Mouse (Mus musculus): ENCODE data around the gene Gnl1. TPM values are rescaled to one million over a fixed set of nuclear protein-coding genes. Genes with fewer than 3 reads are reported as not detected.
"Not testable (repeated sequence)": the region's sequence is repeated elsewhere in the genome, so short reads cannot be mapped to it uniquely, and the experiment has no call there.

The Gnl1 gene
- total RNA-seq, 1 experiment from 2014 or later: 42.7 TPM

- no peak for DNase-seq
Measured at GRCm38 (mm10) chr17:36025197-36025596, 45.5 kb downstream of the Gnl1 start.

- no peak for DNase-seq
Measured at GRCm38 (mm10) chr17:36025901-36026300, 46.2 kb downstream of the Gnl1 start.

- DNase-seq: no peak
Measured at GRCm38 (mm10) chr17:36027663-36028062, 48.0 kb downstream of the Gnl1 start.

GRCm38 (mm10) chr17:36028879-36029619, 49.4 kb downstream of the Gnl1 start:
- DNase-seq: no peak

- not testable (repeated sequence) for DNase-seq
Measured at GRCm38 (mm10) chr17:36030046-36030702, 50.5 kb downstream of the Gnl1 start.

- DNase-seq: not testable (repeated sequence)
Measured at GRCm38 (mm10) chr17:36030703-36031582, 51.3 kb downstream of the Gnl1 start.

GRCm38 (mm10) chr17:36031583-36032331, 52.1 kb downstream of the Gnl1 start:
- peak; percentile 49 for DNase-seq

- peak; percentile 73 for DNase-seq
Measured at GRCm38 (mm10) chr17:36032351-36032875, 52.8 kb downstream of the Gnl1 start, which contains the start of gene H2-T23. Gene H2-T23, minus strand, starts transcription at chr17:36032855.

- DNase-seq: not testable (repeated sequence)
Measured at GRCm38 (mm10) chr17:36034524-36034923, 54.9 kb downstream of the Gnl1 start.

GRCm38 (mm10) chr17:36035010-36035638, 55.5 kb downstream of the Gnl1 start:
- DNase-seq: peak; percentile 83

- DNase-seq: not testable (repeated sequence)
Measured at GRCm38 (mm10) chr17:36036126-36036525, 56.5 kb downstream of the Gnl1 start.

Small RNA genes lying within 50 kb of the gene (microRNA-seq; reads per million reads assigned to microRNA genes)
- 69.5 to 82.6 reads per million in 2 experiments for gene Mir877

Other genes starting within 250 kb of the Gnl1 start
- gene Ier3, start 158.2 kb upstream of the Gnl1 start, total RNA-seq (2021): 12.7 and 26.3 TPM in 2 replicates
- gene Flot1, start 156.6 kb upstream of the Gnl1 start, total RNA-seq (2021): 52.4 and 59.5 TPM in 2 replicates
- gene Tubb5, start 141.5 kb upstream of the Gnl1 start, total RNA-seq (2021): 285 and 320 TPM in 2 replicates
- 20.6 and 21.9 TPM in 2 replicates for gene Mdc1, start 138.3 kb upstream of the Gnl1 start, total RNA-seq (2021)
- 10.6 and 15.9 TPM in 2 replicates for gene Nrm, start 118.5 kb upstream of the Gnl1 start, total RNA-seq (2021)
- gene Ppp1r18, start 114.3 kb upstream of the Gnl1 start, total RNA-seq (2021): 29.5 and 44.4 TPM in 2 replicates
- 40.2 and 41.1 TPM in 2 replicates for gene Dhx16, start 100.0 kb upstream of the Gnl1 start, total RNA-seq (2021)
- gene 2310061I04Rik, start 82.4 kb upstream of the Gnl1 start, total RNA-seq (2021): 73.6 and 79.5 TPM in 2 replicates
- gene Atat1, start 69.8 kb upstream of the Gnl1 start, total RNA-seq (2021): 29.0 and 31.5 TPM in 2 replicates
- 108 and 114 TPM in 2 replicates for gene Mrps18b, start 63.5 kb upstream of the Gnl1 start, total RNA-seq (2021)
- gene Ppp1r10, start 63.4 kb upstream of the Gnl1 start, total RNA-seq (2021): 91.4 and 97.7 TPM in 2 replicates
- 92.5 and 100 TPM in 2 replicates for gene Abcf1, start 10.1 kb upstream of the Gnl1 start, total RNA-seq (2021)
- gene Prr3, start 385 bp downstream of the Gnl1 start, total RNA-seq (2021): 24.3 and 24.7 TPM in 2 replicates
- 4.6 and 8.2 TPM in 2 replicates for gene H2-T24, start 40.7 kb downstream of the Gnl1 start, total RNA-seq (2021)
- gene H2-T23, start 53.0 kb downstream of the Gnl1 start, total RNA-seq (2021): 44.2 and 52.7 TPM in 2 replicates
- gene H2-T22, start 62.9 kb downstream of the Gnl1 start, total RNA-seq (2021): 23.3 and 27.6 TPM in 2 replicates
- not detected in 2 replicates for gene Gm6034, start 63.1 kb downstream of the Gnl1 start, total RNA-seq (2021)
- gene Gm11127, start 78.5 kb downstream of the Gnl1 start, total RNA-seq (2021): 2.2 and 3.0 TPM in 2 replicates
- 0.26 and 0.34 TPM in 2 replicates for gene Gm19684, start 141.8 kb downstream of the Gnl1 start, total RNA-seq (2021)
- gene Gm7030, start 149.6 kb downstream of the Gnl1 start, total RNA-seq (2021): not detected in 2 replicates
- not detected in 2 replicates for gene Gm8909, start 188.7 kb downstream of the Gnl1 start, total RNA-seq (2021)
- gene H2-T3, start 210.4 kb downstream of the Gnl1 start, total RNA-seq (2021): 0.44 TPM in 1 of 2 replicates, not detected in the other